Mouse (Mus musculus) retina, embryonic 14.5 days (tissue): ENCODE data around the gene Slc4a8.

ENCODE experiments used
- DNase-seq: peaks from one replicate; pipeline ENCODE4 v3.0.0-alpha.2; 2015; ENCODE audit warnings: low spot score

Slc4a8 gene

GRCm38 (mm10) chr15:100761419-100762185 lies at the start of gene Slc4a8:
Slc4a8 (plus strand) TSS chr15:100761747.
- DNase-seq, result peak; percentile 98

- no peak for DNase-seq
Measured at GRCm38 (mm10) chr15:100714470-100714869, 47.1 kb upstream of the Slc4a8 start.

- DNase-seq, result no peak
Measured at GRCm38 (mm10) chr15:100715399-100715993, 46.1 kb upstream of the Slc4a8 start.

GRCm38 (mm10) chr15:100717933-100718332 lies 43.6 kb upstream of the Slc4a8 start:
- no peak for DNase-seq

- no peak for DNase-seq
Measured at GRCm38 (mm10) chr15:100718572-100718971, 43.0 kb upstream of the Slc4a8 start.

- DNase-seq, result no peak
Measured at GRCm38 (mm10) chr15:100719217-100719616, 42.3 kb upstream of the Slc4a8 start.

- DNase-seq, result no peak
Measured at GRCm38 (mm10) chr15:100720066-100720465, 41.5 kb upstream of the Slc4a8 start.

- no peak for DNase-seq
Measured at GRCm38 (mm10) chr15:100721445-100721844, 40.1 kb upstream of the Slc4a8 start.

- DNase-seq, result no peak
Measured at GRCm38 (mm10) chr15:100722026-100722425, 39.5 kb upstream of the Slc4a8 start.

GRCm38 (mm10) chr15:100722564-100722963 lies 39.0 kb upstream of the Slc4a8 start:
- DNase-seq, result no peak

GRCm38 (mm10) chr15:100723505-100723904 lies 38.0 kb upstream of the Slc4a8 start:
- no peak for DNase-seq

- no peak for DNase-seq
Measured at GRCm38 (mm10) chr15:100726721-100727120, 34.8 kb upstream of the Slc4a8 start.

- no peak for DNase-seq
Measured at GRCm38 (mm10) chr15:100727834-100728233, 33.7 kb upstream of the Slc4a8 start.

GRCm38 (mm10) chr15:100728586-100728985 lies 33.0 kb upstream of the Slc4a8 start:
- DNase-seq, result no peak

- DNase-seq, result peak; percentile 47
Measured at GRCm38 (mm10) chr15:100729281-100729985, 32.1 kb upstream of the Slc4a8 start, which contains the start of gene Galnt6. Galnt6 (minus strand) TSS chr15:100729376.

- DNase-seq, result no peak
Measured at GRCm38 (mm10) chr15:100731081-100731480, 30.5 kb upstream of the Slc4a8 start.

GRCm38 (mm10) chr15:100732580-100732979 lies 29.0 kb upstream of the Slc4a8 start:
- DNase-seq, result peak; percentile 21

GRCm38 (mm10) chr15:100735095-100735952 lies 26.2 kb upstream of the Slc4a8 start:
- no peak for DNase-seq

- no peak for DNase-seq
Measured at GRCm38 (mm10) chr15:100735953-100736300, 25.6 kb upstream of the Slc4a8 start.

- no peak for DNase-seq
Measured at GRCm38 (mm10) chr15:100737667-100738066, 23.9 kb upstream of the Slc4a8 start.

- no peak for DNase-seq
Measured at GRCm38 (mm10) chr15:100738351-100738781, 23.2 kb upstream of the Slc4a8 start.

GRCm38 (mm10) chr15:100739442-100739841 lies 22.1 kb upstream of the Slc4a8 start:
- DNase-seq, result no peak
